Mouse (Mus musculus) brain, adult 2 months (tissue): ENCODE results near the gene Bmpr2.
"Not testable (repeated sequence)": the region's sequence is repeated elsewhere in the genome, so short reads cannot be mapped to it uniquely, and the experiment has no call there.

Source experiments
- DNase-seq: peaks from one replicate; pipeline ENCODE4 v3.0.0; 2011; ENCODE audit warnings: low read depth, low spot score

The Bmpr2 gene

GRCm38 (mm10) chr1:59763164-59763768 lies at the start of gene Bmpr2:
Gene Bmpr2, plus strand, starts transcription at chr1:59763400.
- DNase-seq = peak; percentile 88

- DNase-seq = peak; percentile 58
Observed at GRCm38 (mm10) chr1:59719900-59720299, 43.3 kb upstream of the Bmpr2 start.

GRCm38 (mm10) chr1:59725661-59726060 lies 37.5 kb upstream of the Bmpr2 start:
- no peak for DNase-seq

- DNase-seq = no peak
Observed at GRCm38 (mm10) chr1:59730106-59730505, 33.1 kb upstream of the Bmpr2 start.

GRCm38 (mm10) chr1:59730737-59731136 lies 32.5 kb upstream of the Bmpr2 start:
- no peak for DNase-seq

- peak; percentile 48 for DNase-seq
Observed at GRCm38 (mm10) chr1:59734076-59734475, 29.1 kb upstream of the Bmpr2 start.

GRCm38 (mm10) chr1:59738768-59739414 lies 24.3 kb upstream of the Bmpr2 start:
- DNase-seq = no peak

GRCm38 (mm10) chr1:59739577-59740354 lies 23.4 kb upstream of the Bmpr2 start:
- DNase-seq = no peak

- DNase-seq = no peak
Observed at GRCm38 (mm10) chr1:59749047-59749446, 14.2 kb upstream of the Bmpr2 start.

- DNase-seq = not testable (repeated sequence)
Observed at GRCm38 (mm10) chr1:59749724-59750123, 13.5 kb upstream of the Bmpr2 start.

- no peak for DNase-seq
Observed at GRCm38 (mm10) chr1:59755298-59755697, 7.9 kb upstream of the Bmpr2 start.

GRCm38 (mm10) chr1:59758325-59758724 lies 4.9 kb upstream of the Bmpr2 start:
- DNase-seq = no peak

- peak; percentile 73 for DNase-seq
Observed at GRCm38 (mm10) chr1:59762208-59762607, 992 bp upstream of the Bmpr2 start.

GRCm38 (mm10) chr1:59762651-59763163 lies 493 bp upstream of the Bmpr2 start:
- DNase-seq = peak; percentile 83

GRCm38 (mm10) chr1:59763781-59764251 lies 616 bp downstream of the Bmpr2 start:
- peak; percentile 55 for DNase-seq

GRCm38 (mm10) chr1:59764407-59764971 lies 1.3 kb downstream of the Bmpr2 start:
- DNase-seq = peak; percentile 68

- no peak for DNase-seq
Observed at GRCm38 (mm10) chr1:59765279-59765678, 2.1 kb downstream of the Bmpr2 start.

GRCm38 (mm10) chr1:59766626-59767025 lies 3.4 kb downstream of the Bmpr2 start:
- DNase-seq = no peak

GRCm38 (mm10) chr1:59771871-59772270 lies 8.7 kb downstream of the Bmpr2 start:
- DNase-seq = no peak

GRCm38 (mm10) chr1:59781080-59781479 lies 17.9 kb downstream of the Bmpr2 start:
- no peak for DNase-seq

GRCm38 (mm10) chr1:59788975-59789374 lies 25.8 kb downstream of the Bmpr2 start:
- peak; percentile 55 for DNase-seq

- DNase-seq = peak; percentile 33
Observed at GRCm38 (mm10) chr1:59789741-59790140, 26.5 kb downstream of the Bmpr2 start.
